Mouse (Mus musculus) limb, embryonic 11.5 days (tissue): ENCODE measurements at regions not wholly inside any gene's neighbourhood (a gene's known extent, or its start where the extent isn't known, plus 50 kb on each side); places are given as distances from the start of the nearest gene placed in this dataset.

Source experiments
- ATAC-seq: fragments of 200-750 bp; cut with Nextera tagmentation; 2 replicates; pipeline ENCODE4 v1.8.0; 2017; ENCODE audit warnings: low read depth; ENCODE audit not compliant: insufficient number of reproducible peaks, low FRiP score, low TSS enrichment
- DNase-seq: peaks from one replicate; pipeline ENCODE4 v3.0.0-alpha.2; 2015; ENCODE audit warnings: low spot score
- H3K27ac ChIP-seq: fragments of 300-500 bp; sonication (generic); replicated peaks from 2 replicates; pipeline ENCODE4 v1.5.1; 2014; ENCODE audit warnings: low read depth, mild to moderate bottlenecking, low read length
- H3K27me3 ChIP-seq: fragments of 300-500 bp; sonication (generic); 2 replicates; pipeline ENCODE4 v1.6.1; 2014; ENCODE audit warnings: mild to moderate bottlenecking, low read length, mixed read lengths; ENCODE audit not compliant: control insufficient read depth, insufficient read depth
- H3K36me3 ChIP-seq: fragments of 300-500 bp; sonication (generic); 2 replicates; pipeline ENCODE4 v1.6.1; 2014; ENCODE audit warnings: mild to moderate bottlenecking, low read length, moderate library complexity, mixed read lengths; ENCODE audit not compliant: control insufficient read depth, insufficient read depth
- H3K4me1 ChIP-seq: fragments of 300-500 bp; sonication (generic); 2 replicates; pipeline ENCODE4 v1.6.1; 2014; ENCODE audit warnings: low read length, mixed read lengths; ENCODE audit not compliant: control insufficient read depth, insufficient read depth
- H3K4me2 ChIP-seq: fragments of 300-500 bp; sonication (generic); 2 replicates; pipeline ENCODE4 v1.6.1; 2014; ENCODE audit warnings: low read depth, mild to moderate bottlenecking, moderate library complexity; ENCODE audit not compliant: severe bottlenecking
- H3K4me3 ChIP-seq: fragments of 300-500 bp; sonication (generic); 2 replicates; pipeline ENCODE4 v1.5.1; 2014; ENCODE audit warnings: low read depth, low read length
- H3K9ac ChIP-seq: fragments of 300-500 bp; sonication (generic); 2 replicates; pipeline ENCODE4 v1.6.1; 2014; ENCODE audit warnings: mild to moderate bottlenecking, low read length
- H3K9me3 ChIP-seq: fragments of 300-500 bp; sonication (generic); 2 replicates; pipeline ENCODE4 v1.6.1; 2016; ENCODE audit warnings: low read length; ENCODE audit not compliant: control insufficient read depth
- WGBS: fragments of 180-500 bp; shearing (Covaris S2); extraction: QIAGEN DNeasy Blood & Tissue Kit; methylation state at CpG from one replicate; pipeline ENCODE4 v1.1.7; 2014; 5-methylcytosine and 5-hydroxymethylcytosine counted together

GRCm38 (mm10) chr2:137966460-137967076 lies 289.8 kb upstream of the Btbd3 start:
- no peaks in the 10 kb centered on the region for H3K4me1 ChIP-seq
- no peak overlapping the region for H3K4me3 ChIP-seq
- H3K4me2 ChIP-seq: no peak overlapping the region
- H3K27ac ChIP-seq: no peak overlapping the region
- 65% methylated on average over 10 of the region's 10 CpGs for WGBS
- no peak for ATAC-seq
- no peak overlapping the region for H3K9ac ChIP-seq
- H3K27me3 ChIP-seq: no peaks in the 10 kb centered on the region
- H3K36me3 ChIP-seq: no peaks in the 10 kb centered on the region
- DNase-seq: no peak
- H3K9me3 ChIP-seq: no peaks in the 10 kb centered on the region

DNA sequence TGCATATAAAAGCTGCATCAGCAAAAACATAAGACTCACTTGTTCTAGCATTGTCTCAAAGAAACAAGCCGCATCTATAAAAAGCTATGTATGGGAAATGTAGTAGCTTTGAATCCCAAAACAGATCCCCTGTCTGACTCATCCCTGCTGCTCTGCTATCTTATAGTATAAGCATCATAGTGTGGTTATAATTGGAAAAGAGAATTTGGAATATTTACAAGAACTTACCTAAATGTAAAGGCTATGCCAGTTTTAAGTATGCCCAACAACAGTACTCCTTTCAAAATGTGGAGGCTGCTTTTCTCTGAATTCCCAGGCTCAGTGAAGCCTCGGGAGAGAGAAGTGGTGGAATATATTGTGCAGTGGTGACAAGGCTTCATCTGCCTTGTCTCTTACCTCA lies 301.5 kb upstream of the Btbd3 start:
- 84% methylated on average over 2 of the region's 2 CpGs for WGBS
- H3K36me3 ChIP-seq: no peaks in the 10 kb centered on the region
- H3K4me2 ChIP-seq: no peak overlapping the region
- DNase-seq: no peak
- no peak overlapping the region for H3K27ac ChIP-seq
- H3K4me1 ChIP-seq: no peaks in the 10 kb centered on the region
- ATAC-seq: no peak
- no peak overlapping the region for H3K4me3 ChIP-seq
- H3K9me3 ChIP-seq: no peaks in the 10 kb centered on the region
- H3K27me3 ChIP-seq: no peaks in the 10 kb centered on the region
- H3K9ac ChIP-seq: no peak overlapping the region

- H3K27me3 ChIP-seq: no peaks in the 10 kb centered on the region
- no peak overlapping the region for H3K9ac ChIP-seq
- no peak overlapping the region for H3K27ac ChIP-seq
- no peaks in the 10 kb centered on the region for H3K36me3 ChIP-seq
- ATAC-seq (no peak), DNase-seq (no peak)
- WGBS: 66% methylated on average over 2 of the region's 2 CpGs
- no peak overlapping the region for H3K4me2 ChIP-seq
- no peak overlapping the region for H3K4me3 ChIP-seq
- H3K4me1 ChIP-seq: no peaks in the 10 kb centered on the region
- no peaks in the 10 kb centered on the region for H3K9me3 ChIP-seq
Observed at GRCm38 (mm10) chr2:137953144-137953543, 303.2 kb upstream of the Btbd3 start.

DNA sequence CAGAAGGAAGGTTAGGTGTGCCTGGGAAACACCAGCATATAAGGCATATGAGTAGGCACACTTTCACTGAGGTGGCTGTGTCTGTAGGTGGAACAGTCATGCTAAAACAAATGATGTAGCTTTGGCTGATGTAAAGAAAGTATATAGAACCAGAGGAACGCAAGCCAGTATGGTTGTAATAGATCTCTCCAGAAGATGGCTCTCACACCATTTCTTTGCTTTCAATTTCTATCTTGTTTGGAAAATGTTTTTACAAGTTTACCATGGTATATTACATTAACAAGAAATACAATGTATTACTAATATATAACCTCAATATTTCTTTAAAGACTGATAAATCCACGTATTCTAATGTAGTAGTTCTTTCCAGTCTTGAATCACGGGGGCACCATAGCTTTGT lies 304.4 kb upstream of the Btbd3 start:
- H3K9me3 ChIP-seq: no peaks in the 10 kb centered on the region
- ATAC-seq (no peak), DNase-seq (no peak)
- no peak overlapping the region for H3K4me3 ChIP-seq
- no peaks in the 10 kb centered on the region for H3K27me3 ChIP-seq
- H3K36me3 ChIP-seq: no peaks in the 10 kb centered on the region
- no peak overlapping the region for H3K4me2 ChIP-seq
- whole genome bisulfite sequencing: 83% methylated on average over 3 of the region's 3 CpGs
- no peaks in the 10 kb centered on the region for H3K4me1 ChIP-seq
- H3K27ac ChIP-seq: no peak overlapping the region
- no peak overlapping the region for H3K9ac ChIP-seq

DNA sequence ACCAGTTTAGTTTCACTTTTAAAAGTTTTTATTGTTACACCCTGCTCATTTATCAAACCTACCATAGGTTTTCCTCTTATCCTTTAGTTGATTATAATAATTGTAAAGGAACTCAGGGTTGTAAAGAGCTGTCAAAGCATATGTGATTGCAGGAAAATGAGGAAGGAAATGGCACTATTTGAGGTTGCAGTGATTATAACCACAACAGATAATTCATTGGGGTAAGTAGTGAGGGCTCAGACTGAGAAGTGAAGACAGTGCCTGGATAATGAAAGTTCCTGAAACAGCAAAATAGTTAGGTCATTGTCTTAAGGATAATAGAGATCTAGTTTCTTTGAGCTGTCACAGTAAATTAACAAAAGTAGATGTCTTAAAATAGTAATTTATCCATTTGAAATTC lies 305.4 kb upstream of the Btbd3 start:
- Histone ChIP-seq H3K27ac (no peak overlapping the region), H3K4me2 (no peak overlapping the region), H3K4me1 (no peaks in the 10 kb centered on the region), H3K27me3 (no peaks in the 10 kb centered on the region), H3K9me3 (no peaks in the 10 kb centered on the region), H3K4me3 (no peak overlapping the region), H3K36me3 (no peaks in the 10 kb centered on the region), H3K9ac (no peak overlapping the region)
- no peak for DNase-seq
- no peak for ATAC-seq

DNA sequence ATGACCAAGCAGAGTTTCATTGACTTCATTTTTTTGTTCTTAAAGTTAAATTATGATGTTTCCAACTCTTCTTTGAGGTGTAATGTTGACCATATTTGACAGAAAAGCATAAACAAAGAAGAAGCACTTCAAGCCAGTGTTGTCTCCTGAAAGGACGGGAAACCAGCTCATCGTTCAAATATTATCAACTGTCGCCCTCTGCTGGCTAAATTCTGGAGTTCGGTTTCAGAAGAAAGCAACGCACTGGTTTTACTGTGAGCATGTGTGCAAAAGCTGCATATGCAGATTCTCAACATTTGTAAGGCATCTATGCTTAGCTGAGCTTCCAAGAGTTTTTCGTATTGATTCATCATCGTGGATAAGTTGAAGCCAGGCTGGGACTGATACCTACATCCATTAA lies 313.6 kb upstream of the Btbd3 start:
- no peak overlapping the region for H3K9ac ChIP-seq
- WGBS: 6% methylated on average over 7 of the region's 7 CpGs
- no peaks in the 10 kb centered on the region for H3K27me3 ChIP-seq
- no peaks in the 10 kb centered on the region for H3K36me3 ChIP-seq
- no peak overlapping the region for H3K4me2 ChIP-seq
- no peak overlapping the region for H3K4me3 ChIP-seq
- H3K9me3 ChIP-seq: no peaks in the 10 kb centered on the region
- 0 out of 2 replicates have a peak, but pooled peaks cover 3% of the 10 kb centered on the region for H3K4me1 ChIP-seq
- DNase-seq (peak; percentile 85), ATAC-seq (no peak)
- no peak overlapping the region for H3K27ac ChIP-seq

GRCm38 (mm10) chr2:137939591-137939990 lies 316.8 kb upstream of the Btbd3 start:
- no peak for ATAC-seq
- Histone ChIP-seq H3K36me3 (no peaks in the 10 kb centered on the region), H3K9me3 (no peaks in the 10 kb centered on the region), H3K27ac (no peak overlapping the region), H3K27me3 (no peaks in the 10 kb centered on the region), H3K9ac (no peak overlapping the region), H3K4me1 (0 out of 2 replicates have a peak, but pooled peaks cover 3% of the 10 kb centered on the region), H3K4me2 (no peak overlapping the region), H3K4me3 (no peak overlapping the region)
- 77% methylated on average over 3 of the region's 3 CpGs for WGBS
- no peak for DNase-seq

DNA sequence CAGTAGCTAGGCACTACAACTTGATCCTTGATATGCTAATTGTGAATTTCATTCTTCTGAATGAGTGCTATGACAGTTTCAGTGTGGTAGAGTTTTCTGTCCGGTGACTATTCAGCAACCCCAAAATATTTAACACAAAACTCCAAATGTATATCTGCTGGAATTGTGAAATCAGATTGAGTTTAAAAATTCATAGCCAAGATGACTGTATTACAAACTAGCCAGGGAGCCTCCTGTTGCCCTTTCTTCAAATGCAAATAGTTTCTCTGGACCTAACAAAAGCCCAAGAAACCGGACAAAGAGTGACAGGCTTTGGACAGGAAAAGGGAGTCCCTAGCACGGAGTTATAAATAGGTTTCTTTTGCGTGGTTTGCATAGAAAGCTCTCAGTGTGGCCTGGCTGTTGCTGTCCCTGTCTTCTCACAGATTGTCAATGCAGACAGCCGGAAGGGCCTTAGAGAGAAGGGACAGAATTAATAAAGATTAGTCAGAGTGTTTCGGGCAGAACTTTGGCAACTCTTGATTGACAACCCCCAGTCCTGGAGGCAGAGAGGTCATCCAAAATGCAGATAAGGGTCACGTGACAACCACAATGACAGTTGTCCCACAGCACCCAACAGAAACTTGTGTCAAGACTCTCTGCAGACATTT lies 317.4 kb upstream of the Btbd3 start:
- no peak for ATAC-seq
- 77% methylated on average over 7 of the region's 7 CpGs for WGBS
- Histone ChIP-seq H3K4me1 (0 out of 2 replicates have a peak, but pooled peaks cover 3% of the 10 kb centered on the region), H3K4me2 (no peak overlapping the region), H3K36me3 (no peaks in the 10 kb centered on the region), H3K27me3 (no peaks in the 10 kb centered on the region), H3K9me3 (no peaks in the 10 kb centered on the region), H3K4me3 (no peak overlapping the region), H3K9ac (no peak overlapping the region), H3K27ac (no peak overlapping the region)
- no peak for DNase-seq

GRCm38 (mm10) chr2:137936613-137937012 lies 319.8 kb upstream of the Btbd3 start:
- no peak overlapping the region for H3K27ac ChIP-seq
- H3K36me3 ChIP-seq: no peaks in the 10 kb centered on the region
- H3K4me3 ChIP-seq: no peak overlapping the region
- DNase-seq: no peak
- ATAC-seq: no peak
- H3K4me2 ChIP-seq: no peak overlapping the region
- H3K9me3 ChIP-seq: no peaks in the 10 kb centered on the region
- H3K9ac ChIP-seq: no peak overlapping the region
- no peaks in the 10 kb centered on the region for H3K27me3 ChIP-seq
- WGBS: 88% methylated on average over 2 of the region's 2 CpGs
- 0 out of 2 replicates have a peak, but pooled peaks cover 3% of the 10 kb centered on the region for H3K4me1 ChIP-seq
